Comparison of ENCODE assay signal across 8 mouse cellular contexts in genomic region chr3:135826684-135827249, GRCm38 (mm10). TPM values are rescaled to one million over a fixed set of nuclear protein-coding genes. Genes with fewer than 3 reads are reported as not detected.
DNase-seq lines count a peak whose midpoint lies in the region; ATAC-seq and TF ChIP-seq lines count a peak whose summit lies in the region.

No protein-coding gene starts in this region.

- H3K36me3 ChIP-seq in ES-Bruce4 (ENCODE audit: control insufficient read depth, insufficient read depth, low read length, poor library complexity, severe bottlenecking) (no peaks in the 10 kb centered on the region), macrophage (ENCODE audit: inconsistent target) (no peaks in the 10 kb centered on the region)
- H3K36me3 ChIP-seq in hindbrain, embryonic 13.5 days = no peaks in the 10 kb centered on the region

- no peak for ATAC-seq in hindbrain, embryonic 13.5 days (ENCODE audit: low FRiP score)
- no peak for ATAC-seq in monocyte, adult 5-6 weeks (replicated peaks; ENCODE audit: insufficient number of reproducible peaks, low FRiP score, low TSS enrichment, poor library complexity, severe bottlenecking)

- WGBS in hindbrain, embryonic 13.5 days = 25% methylated on average over 12 of the region's 12 CpGs
- 30% methylated on average over 12 of the region's 12 CpGs for WGBS in macrophage (ENCODE audit: missing documents)

- H3K9me3 ChIP-seq in ES-Bruce4 (replicated peaks; ENCODE audit: control insufficient read depth, insufficient read depth, low read length, poor library complexity, severe bottlenecking) = no peaks in the 10 kb centered on the region
- no peaks in the 10 kb centered on the region for H3K9me3 ChIP-seq in hindbrain, embryonic 13.5 days

- no peak for TF ChIP-seq POLR2A in ES-Bruce4 (IDR thresholded peaks at IDR 0.05; ENCODE audit: insufficient read depth, low read length)

- peaks cover 12% of the 10 kb centered on the region for H3K27me3 ChIP-seq in ES-Bruce4 (ENCODE audit: control insufficient read depth, insufficient read depth, low read length, poor library complexity, severe bottlenecking)
- H3K27me3 ChIP-seq in hindbrain, embryonic 13.5 days = peaks cover 6% of the 10 kb centered on the region; the same call in 1 of the 2 replicates

- H3K9ac ChIP-seq in ES-Bruce4 (ENCODE audit: low read depth, poor library complexity, severe bottlenecking) = peak overlapping the region; percentile 60
- H3K9ac ChIP-seq in hindbrain, embryonic 13.5 days = peak overlapping the region; percentile 76

- no peaks in the 10 kb centered on the region for H3K4me1 ChIP-seq in ES-Bruce4 (ENCODE audit: control insufficient read depth, insufficient read depth, low read length)
- peaks cover 20% of the 10 kb centered on the region for H3K4me1 ChIP-seq in hindbrain, embryonic 13.5 days (replicated peaks)

- peak; percentile 2 for DNase-seq in cerebellum, adult 9-10 months
- no peak for DNase-seq in cerebellum, postnatal 36 days
- DNase-seq in adrenal gland, postnatal 4 days (ENCODE audit: low spot score in 2 of 2) = no peak
- DNase-seq in ovary, postnatal 14 days (ENCODE audit: low spot score) = no peak

- H3K4me3 ChIP-seq in ES-Bruce4 (ENCODE audit: low read depth, low read length) (peak overlapping the region; percentile 78), macrophage (ENCODE audit: inconsistent target) (peak overlapping the region; percentile 31)
- peak overlapping the region; percentile 60 for H3K4me3 ChIP-seq in hindbrain, embryonic 13.5 days

- no peak for TF ChIP-seq CTCF in ES-Bruce4 (IDR thresholded peaks at IDR 0.05; ENCODE audit: low read depth, low read length)

- H3K79me2 ChIP-seq in macrophage (ENCODE audit: inconsistent target) = no peaks in the 10 kb centered on the region

- H3K27ac ChIP-seq in ES-Bruce4 (ENCODE audit: insufficient read depth, low read length) (no peak overlapping the region), macrophage (no peak overlapping the region)
- H3K27ac ChIP-seq in hindbrain, embryonic 13.5 days = peak overlapping the region; percentile 40; the same call in 1 of the 2 replicates

- TF ChIP-seq EP300 in ES-Bruce4 (IDR thresholded peaks at IDR 0.05; ENCODE audit: insufficient read depth, low read depth, low read length) = no peak

- peak overlapping the region; percentile 96 for H3K4me2 ChIP-seq in hindbrain, embryonic 13.5 days

RNA-seq across cellular contexts. Expression of gene Slc39a8, which starts 1.7 kb away (rescaled TPM):
- polyA plus RNA-seq in ES-Bruce4 (2011; ENCODE audit: insufficient read depth, insufficient read length, low read depth, missing spikeins) (30.9 and 35.7 TPM in 2 replicates), macrophage (2018) (9.3 to 24.7 TPM (median 11.4 TPM) in 3 replicates)
- polyA plus RNA-seq in hindbrain, embryonic 13.5 days (2015; fragmentation: Nextera tagmentation; extraction: Ambion mirVana) = 10.2 and 10.9 TPM in 2 replicates
- total RNA-seq in macrophage (2018; cell fraction: chromatin; rRNA removed) = 10 to 100 TPM in 2 of 26 experiments, 1 to 10 TPM in 23, under 1 TPM in 1; 0.78 to 15.0 (median 3.8) TPM
- 10 to 100 TPM in 13 of 26 experiments, 1 to 10 TPM in 13; 3.6 to 14.8 (median 8.6) TPM for total RNA-seq in macrophage (2018; cell fraction: cytosol; rRNA removed)
- total RNA-seq in macrophage (2018; cell fraction: nucleus; rRNA removed) = 10 to 100 TPM in 9 of 26 experiments, 1 to 10 TPM in 17; 3.1 to 35.1 (median 8.5) TPM
- total RNA-seq in monocyte, adult 5-6 weeks (2017) = 0.87 to 1.8 TPM in 2 of 3 replicates, not detected in the other
- total RNA-seq in adrenal gland, postnatal 4 days (2021) = 1 to 10 TPM; 6.1 to 9.1 TPM
